Mouse (Mus musculus): Measurements from ENCODE around the gene 4932438A13Rik.
A peak's percentile ranks its signal among the peaks of the same experiment; 100 is the strongest.

The 4932438A13Rik gene

DNA sequence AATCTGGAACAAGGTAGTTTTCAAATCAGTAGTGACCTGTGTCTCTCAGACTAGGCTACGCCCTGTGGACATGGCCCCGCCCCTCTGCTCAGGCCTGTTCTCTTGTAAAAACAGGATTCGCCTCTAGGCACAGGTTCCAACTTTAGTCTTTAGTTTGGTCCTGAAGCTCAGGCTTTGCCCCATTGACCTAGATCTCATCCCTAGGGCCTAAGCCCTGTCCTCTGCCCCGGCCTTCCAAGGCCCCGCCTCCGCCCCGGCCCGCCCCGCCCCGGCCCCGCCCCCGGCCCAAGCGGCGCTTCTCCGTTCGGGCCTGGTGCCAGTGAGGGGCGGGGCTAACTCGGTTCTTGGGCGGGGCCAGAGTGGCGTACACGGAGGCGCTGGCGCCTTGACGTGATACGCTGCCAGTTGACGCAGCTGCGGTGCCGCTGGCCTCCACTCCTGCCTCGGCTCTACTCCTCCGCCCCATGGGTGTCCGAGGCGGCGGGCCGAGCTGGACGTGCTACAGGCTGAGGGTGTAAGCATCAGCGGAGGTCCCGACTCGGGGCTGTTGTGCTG is at the start of gene 4932438A13Rik:
Gene 4932438A13Rik, plus strand, starts transcription at position 384 of the 555 bp plus-strand sequence.
- peak; percentile 97 for DNase-seq

DNA sequence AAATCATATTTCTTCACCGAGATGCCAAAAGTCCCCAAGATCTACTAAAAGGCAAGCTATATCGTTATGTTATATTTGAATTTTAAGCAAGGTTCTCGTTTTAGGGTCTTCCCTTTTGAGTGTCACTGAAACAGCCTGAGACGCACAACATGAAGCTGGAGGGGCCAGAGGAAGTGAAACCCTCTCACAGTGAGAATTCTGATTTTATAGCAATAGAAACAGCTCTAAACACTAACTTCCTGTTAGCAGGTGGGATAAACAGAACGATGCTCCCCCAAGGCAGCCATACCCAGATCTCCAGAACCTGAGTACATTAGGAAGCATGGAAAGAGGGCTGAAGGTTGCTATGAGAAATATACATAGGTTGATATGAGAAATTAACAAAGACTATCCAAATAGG is 46.3 kb upstream of the 4932438A13Rik start:
- DNase-seq: no peak

DNA sequence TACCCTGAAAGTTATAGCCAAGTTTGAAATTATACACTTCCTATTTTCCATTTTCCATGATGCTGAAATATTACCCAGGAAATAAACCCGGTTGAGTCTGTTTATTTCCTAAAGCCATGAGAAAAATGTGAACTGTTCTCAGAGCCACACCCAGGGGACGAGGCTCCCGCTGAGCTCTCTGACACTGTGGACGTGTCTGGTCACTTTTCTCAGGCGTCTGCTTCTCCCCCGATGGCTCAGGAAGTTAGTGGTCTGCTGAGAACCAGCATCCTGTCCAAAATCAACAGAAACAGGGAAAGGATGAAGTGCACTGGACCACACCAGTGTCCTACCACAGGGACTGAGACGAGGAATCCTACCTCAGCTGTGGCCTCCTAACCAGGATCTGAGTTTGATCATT is 43.5 kb upstream of the 4932438A13Rik start:
- DNase-seq: no peak

DNA sequence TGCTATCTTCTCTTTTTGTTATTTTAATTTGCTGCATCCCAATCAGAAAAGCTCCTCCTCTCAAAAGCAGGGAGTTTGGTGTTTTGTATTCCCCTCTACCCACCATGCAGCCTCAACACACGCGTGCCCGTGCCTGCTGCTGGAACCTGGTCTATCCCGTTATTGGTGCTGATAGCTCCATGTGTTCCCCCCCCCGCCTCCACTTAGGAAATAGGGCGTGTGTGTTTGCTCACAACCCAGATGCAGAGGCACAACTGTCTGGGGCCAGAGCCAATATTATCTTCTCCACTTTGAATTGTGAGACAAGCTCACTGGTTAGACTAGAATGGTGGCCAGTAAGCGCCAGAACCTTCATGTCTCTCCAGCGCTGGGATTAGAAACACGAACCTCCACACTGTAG is 41.9 kb upstream of the 4932438A13Rik start:
- no peak for DNase-seq

DNA sequence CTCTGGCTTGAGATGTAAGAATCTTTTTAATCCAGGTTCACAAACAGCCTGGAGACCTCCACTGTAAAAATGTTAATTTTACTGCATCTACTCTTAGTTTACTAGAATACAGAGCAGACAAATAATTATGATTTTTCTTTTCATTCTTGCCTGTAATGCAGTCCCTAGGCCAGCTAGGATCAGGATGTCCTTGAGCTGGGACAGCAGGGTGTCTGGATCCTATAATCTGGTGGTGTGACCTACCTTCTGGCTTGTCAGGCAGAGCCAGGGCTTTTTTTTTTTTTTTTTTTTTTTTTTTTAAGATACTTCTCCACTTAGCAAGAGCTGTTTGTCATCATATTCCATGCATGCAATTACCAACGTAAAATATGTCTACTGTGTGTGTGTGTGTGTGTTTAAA is 37.8 kb upstream of the 4932438A13Rik start:
- no peak for DNase-seq

DNA sequence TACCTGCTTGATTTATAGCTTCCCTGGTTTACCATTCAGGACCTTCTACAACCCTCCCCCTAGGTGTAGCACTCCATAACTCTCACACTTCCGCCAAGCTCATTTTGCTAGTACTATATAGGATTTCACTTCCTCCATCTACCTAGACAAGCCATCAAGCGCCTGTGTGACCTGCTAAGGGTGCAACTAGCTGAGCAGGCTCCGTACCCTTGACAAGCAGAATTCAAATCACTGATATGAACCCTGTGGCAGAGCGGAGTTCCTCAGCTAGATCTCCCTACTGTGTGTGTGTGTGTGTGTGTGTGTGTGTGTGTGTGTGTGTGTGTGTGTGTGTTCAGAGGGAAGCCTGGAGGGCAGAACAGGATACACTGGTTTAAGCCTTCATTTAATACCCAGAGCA is 37.4 kb upstream of the 4932438A13Rik start:
- DNase-seq: no peak

DNA sequence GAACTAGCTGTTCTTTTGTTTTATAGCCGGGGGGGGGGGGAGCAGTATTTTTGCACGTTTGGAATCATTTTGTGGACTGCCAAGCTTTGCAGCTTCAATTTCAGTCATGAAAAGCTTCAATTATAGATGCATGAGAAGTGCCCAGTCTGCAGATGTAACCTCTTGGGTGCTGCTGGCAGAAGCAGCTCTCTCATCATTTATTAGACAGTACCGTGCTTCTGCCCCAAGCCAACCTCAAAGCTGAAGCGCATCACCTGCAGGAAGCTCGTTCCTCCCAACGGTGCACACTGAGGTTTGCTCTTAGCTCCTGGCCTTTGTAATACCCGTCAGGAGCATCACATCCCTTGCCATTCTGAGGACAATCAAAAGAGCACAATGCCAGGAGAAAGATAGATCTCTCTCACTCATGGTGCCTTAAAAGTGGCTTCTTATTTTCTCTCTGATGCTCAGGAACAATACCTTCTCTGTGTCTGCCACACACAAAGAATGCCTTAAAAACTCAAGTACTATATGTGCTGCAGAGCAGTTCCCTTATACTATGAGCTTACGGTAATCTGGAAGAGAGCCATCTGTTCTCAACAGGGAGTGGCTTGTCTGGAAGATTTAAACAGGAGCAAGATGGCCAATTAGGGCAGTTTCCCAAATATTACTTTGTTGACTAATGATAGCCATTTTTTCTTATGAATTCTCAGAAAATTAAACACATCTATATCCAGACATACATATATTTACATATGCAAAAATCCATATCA is 35.5 kb upstream of the 4932438A13Rik start:
- no peak for DNase-seq

DNA sequence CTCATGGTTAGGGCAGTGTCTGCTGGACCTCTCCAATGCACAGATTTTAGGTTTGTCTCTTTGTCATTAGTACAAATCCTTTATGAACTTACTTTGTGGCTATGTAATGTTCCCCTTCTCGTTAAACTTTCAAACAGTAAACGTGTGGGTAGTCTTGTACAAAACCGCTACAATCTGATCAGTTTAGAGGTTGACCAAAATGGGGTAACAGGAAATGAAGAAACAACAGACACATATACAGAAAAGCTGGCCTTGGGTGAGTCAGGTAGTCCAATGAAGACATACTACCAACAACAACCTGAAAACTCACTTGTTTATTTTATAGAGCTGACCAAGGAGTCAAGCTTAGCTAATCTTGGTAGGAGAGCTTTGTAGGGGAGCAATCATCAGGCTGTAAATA is 32.7 kb upstream of the 4932438A13Rik start:
- DNase-seq: no peak

DNA sequence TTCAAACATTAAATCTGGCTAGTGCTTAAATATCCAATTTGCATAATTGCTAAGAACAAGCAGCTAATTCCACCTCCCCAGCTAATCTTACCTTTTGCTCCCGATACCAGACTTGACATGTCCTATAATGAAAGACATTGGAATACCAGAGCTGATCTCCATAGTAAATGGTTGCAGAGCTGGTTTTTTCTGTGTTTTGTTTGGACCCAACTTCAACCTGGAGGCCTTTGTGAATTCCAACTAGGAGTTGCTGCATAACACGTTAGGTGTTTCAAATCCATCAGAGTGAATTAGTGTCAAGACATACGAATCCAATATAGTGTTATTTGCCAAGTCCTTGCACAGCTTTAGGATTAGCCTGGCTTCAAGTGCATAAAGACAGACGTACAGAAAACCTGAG is 28.5 kb upstream of the 4932438A13Rik start:
- DNase-seq: no peak

DNA sequence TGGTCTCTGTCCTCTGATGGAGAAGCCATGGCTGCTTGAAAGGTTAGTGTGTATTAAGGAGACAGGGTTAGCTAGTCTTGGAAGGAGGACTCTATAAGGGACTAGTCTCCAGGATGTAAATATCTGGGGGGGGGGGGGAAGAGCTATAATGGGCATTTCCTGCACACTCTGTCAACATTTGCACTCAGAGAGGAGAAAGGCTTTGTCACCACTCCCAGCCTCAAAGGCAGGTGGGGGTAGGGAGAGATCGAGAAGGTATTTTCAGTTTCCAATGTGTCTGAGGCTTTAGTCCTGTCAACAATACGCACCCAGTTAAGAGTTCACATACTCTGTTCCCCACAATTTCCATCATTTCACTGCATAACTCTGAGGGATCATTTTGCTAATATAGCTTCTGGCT is 28.1 kb upstream of the 4932438A13Rik start:
- DNase-seq: no peak

DNA sequence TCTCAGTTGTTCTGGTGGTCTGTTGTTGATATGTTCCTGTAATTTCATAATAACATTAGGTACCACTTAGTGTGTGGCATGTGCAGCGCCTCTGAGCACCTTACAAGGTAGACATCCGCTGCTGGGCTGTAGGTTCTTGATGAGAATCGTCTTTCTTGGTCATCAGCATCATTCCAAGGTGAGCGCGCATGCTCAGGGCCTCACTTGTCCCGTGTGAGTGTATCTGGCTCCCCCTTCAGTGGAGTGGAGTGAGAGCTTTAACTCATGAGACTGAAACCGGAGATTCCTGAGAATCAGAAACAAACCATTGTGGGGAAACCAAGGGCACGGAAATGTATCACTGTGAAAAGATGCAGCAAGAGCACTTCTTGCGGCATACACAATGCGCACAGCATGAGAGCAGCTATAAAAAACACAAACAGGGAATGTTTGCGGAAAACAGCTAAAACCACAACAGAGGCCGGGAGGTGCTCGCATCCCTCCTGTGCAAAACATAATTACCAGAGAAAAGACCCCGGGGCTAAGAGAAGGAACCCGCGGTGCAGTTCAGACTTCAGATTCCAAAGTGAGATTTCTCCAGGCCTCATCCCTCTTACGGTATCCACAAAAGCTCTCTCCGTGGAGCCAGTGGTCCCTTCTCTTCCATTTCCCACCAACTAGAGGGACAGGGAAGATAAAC is 27.2 kb upstream of the 4932438A13Rik start:
- DNase-seq: peak; percentile 76

DNA sequence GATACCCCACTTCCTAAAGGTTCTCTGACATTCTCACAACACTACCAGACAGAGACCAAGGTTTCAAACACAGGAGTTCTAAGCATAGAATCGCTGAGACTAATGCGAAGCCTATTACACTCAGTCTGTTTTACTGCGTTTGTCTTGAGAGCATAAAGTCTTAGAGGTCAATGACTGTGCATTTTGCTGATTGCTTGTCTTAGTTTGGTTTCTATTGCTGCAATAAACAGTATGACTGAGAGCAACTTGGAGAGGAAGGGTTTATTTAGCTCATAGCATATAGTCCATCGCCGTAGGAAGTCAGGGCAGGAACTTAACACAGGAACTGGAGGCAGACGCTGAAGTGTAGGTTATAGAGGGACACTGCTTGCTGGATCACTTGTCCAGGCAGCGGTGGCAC is 26.1 kb upstream of the 4932438A13Rik start:
- no peak for DNase-seq

DNA sequence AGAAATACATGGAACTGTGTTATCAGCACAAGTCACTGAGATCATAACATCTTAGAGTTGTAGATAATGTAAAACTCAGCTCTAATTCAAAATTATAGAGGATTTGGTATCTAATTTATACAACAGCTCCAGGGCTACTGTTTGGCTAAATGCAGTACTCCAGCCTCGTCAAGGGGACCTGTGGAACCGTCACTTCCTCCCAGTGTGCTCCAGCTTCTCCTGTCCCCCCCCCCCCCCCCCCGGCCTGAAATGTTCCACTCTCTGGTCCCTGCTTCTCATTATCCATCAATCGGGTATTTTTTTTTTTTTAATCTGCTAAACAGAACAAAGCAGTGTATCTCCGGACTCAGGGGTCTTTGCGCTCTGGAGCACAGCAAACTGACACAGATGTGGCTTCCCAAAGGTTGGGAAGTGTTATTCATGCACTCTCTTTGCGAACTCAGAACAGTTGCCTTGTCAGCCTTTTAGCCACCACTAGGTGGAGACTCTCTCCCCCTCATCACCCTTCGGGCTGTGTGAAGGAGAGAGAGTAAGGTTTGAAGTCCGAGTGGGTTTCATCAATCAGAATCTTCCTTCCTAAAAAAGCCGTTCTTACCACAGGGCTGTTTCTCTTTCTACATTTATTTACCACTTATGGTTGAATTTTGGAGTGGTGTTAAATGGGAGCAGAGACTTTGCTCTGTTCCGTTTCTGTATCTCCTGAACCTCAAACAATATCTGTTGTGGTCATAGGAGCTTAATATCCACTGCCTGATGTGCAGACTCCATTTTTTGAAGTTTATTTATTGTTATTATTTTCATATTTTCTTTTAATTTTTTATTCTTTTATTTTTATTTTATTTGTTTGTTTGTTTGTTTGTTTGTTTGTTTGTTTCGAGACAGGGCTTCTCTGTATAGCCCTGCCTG is 22.0 kb upstream of the 4932438A13Rik start:
- DNase-seq: peak; percentile 86

DNA sequence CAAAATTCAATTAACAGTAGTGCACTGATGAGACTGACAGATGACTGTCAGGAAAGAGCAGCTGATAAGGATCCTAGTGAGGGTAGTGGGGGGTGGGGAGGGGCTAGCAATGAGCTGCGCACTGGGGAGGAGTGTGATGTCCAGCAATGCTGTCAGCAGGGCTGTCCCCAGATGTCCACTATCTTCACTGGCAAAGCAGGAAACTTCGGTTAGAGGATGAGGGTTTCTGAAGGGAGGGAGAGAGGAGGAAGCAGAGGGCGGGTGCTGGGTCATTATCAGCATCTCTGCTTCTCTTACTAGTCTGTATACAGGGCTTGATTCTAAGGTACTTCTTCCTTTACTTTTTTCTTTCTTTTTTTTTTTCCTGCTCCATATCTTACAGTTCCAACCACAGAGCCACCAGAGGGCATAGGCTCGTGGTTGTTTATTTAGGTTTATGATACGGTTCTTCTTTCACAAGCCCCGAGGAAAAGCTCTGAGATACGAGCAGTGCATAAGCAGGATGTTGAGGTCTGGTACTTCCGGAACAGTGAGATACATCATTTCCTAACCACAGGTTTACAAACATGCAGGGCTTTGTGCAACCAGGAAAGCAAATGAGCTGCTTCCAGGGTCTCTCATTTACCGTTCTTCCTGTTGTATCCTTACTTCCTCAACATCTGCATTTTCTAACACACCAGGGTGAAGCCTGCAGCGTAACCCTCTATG is 9.0 kb upstream of the 4932438A13Rik start:
- no peak for DNase-seq

DNA sequence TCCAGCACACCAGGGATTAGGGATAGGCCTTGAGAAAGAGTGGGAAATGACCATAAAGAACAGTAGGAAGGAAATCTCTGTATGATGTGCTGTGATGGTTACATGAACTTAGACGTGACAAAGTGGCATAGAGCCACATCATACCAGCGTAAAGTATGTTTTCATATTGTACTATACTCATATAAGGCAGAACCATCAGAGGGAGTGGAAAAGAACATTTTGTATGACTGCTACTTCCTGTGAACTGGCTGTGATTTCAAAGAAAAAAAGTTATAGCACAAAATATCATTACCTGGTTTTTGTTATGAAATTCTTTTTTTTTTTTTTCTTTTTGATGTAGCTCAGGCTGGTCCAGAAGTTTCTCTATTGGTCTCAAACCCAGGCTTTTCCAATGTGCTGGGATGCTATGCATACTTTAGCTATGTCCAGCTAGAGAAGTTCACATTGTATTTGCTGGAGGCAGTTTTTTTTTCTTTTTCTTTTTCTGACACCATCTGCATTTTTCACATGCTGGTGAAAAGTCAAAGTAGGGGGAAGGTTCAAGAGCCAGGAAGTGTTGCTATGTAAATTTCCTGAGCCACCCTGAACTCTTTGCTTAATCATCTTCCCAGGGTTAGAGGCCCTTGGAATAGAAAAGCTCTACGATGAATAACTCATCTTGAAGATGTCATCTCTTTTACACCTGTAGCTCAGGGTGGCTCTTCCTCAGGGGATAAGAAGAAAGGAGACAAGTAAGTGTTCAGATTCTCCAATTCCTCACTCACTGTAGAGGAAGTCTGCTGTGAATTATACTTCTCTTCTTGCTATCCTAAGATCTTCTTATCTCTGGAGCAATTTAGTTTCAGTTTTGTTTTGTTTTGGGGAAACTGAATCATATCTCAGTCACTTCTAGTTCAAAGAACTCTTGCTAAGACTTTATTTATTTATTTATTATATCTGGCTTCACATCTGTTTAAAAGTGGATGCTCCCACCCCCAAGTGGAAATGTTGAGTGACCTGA is 1.2 kb upstream of the 4932438A13Rik start:
- no peak for DNase-seq

DNA sequence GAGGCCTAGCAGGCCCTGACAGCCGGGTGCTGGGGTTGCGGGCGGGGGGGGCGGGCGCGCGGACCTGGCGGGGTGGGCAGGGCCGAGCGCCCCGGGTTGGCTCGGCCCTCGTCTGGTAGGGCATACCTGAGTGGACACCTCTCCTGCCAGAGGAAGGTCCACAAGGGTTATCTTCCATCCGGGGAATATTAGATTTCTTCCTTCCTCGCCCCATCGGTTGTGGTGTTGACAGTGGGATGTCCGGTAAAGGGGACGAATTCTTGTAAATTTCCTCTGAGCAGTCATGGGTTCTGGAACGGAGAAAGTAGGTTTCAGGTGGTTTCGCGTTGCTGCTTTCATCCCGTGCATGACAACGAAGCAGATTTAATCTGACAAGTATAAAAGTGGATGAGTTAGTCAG is 523 bp downstream of the 4932438A13Rik start:
- DNase-seq: no peak

DNA sequence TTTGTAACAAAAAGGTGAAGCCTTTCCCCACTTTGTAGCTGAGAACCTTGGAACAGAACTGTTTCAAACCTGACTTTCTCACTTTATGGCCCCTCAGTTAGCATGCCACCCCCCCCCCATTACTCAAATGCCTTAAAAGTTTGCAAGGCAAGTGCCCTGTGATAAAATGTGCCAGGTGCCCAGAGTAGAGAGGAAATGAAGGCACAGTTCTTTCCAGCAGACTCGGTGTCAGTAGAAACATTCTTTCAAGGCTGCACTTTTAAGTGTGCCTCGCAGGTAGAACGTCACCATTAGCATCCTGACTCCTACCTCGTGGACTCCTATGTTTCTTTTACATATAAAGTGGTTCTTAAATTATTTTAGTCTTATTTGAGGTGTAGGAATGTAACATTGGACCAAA is 977 bp downstream of the 4932438A13Rik start:
- no peak for DNase-seq

DNA sequence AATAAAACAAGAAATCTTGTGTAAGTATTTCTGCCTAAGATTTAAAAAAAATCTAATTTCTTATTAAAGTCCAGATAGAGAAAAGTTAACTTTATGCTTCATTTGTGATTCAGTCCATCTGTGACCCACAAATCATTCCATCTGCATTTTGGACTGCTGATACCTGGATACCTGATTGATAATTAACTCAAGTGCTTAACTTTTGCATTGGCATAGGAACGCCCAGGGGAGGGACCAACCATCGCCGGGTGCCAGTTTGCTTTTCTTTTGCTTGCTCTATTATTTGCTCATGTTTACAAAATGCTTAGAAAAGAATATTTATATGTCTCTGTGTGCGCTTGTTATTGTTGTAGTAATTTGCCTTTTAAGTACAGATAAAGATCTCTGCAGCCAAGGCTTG is 1.6 kb downstream of the 4932438A13Rik start:
- DNase-seq: no peak

DNA sequence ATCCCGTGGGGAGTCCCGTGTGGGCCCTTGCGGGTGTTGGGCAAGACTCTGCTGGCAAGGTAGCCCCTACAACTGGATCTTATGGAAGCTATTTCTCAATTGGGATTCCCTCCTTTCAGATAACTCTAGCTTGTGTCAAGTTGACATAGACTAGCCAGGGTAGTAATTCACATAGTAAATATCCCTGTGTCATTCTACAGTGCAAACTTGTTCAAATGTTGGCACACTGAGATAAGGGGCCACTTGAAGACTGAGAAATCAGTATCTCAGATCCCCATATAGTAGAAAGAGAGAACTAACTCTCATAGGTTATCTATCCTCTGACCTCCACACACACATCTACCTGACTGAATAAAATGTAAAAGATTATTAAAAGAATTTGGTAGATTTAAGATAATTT is 42.5 kb downstream of the 4932438A13Rik start:
- DNase-seq: no peak

DNA sequence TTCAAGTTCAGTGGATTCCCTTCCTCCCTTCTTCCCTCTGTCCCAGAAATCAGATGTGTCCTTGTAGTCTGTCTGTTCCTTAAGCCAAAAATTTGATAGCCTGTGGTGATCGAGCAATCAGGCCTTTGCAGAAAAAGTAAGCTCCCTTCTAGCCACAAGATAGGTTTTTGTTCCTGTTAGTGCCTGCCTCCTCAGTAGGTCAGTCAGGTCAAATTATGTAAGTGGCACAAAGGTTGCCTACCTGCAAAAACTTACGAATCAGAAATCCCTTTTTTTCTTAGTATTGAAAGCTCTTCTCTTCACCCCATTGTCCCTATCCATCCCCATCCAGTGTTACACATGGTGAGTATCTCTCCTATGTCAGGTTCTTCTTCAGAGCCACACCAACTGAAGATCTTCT is 54.9 kb downstream of the 4932438A13Rik start:
- no peak for DNase-seq

DNA sequence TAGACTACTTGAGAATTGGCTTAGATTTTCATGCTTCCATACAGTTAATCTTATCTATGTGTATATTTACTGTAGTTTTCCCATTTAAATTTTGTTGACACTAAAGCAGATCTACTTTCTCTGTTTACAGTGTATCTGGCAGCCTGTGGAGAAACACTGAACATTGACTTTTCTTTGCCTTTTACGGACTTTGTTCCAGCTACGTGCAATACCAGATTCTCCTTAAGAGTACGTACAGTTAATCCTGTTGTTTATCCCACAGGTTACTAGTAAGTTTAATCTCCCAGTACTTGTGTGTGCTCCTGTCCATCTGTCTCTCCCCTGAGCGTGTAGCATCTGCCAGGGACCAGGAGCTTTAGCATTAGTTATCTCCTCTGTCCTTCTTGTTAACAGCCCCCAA is 55.4 kb downstream of the 4932438A13Rik start:
- no peak for DNase-seq
